22 mouse cellular contexts compared by ENCODE assay signal in genomic region chr5:121816611-121817010, GRCm38 (mm10).
"Had no signal": no experiment of that assay in that cellular context is flagged by ENCODE, and none has a peak within 500 bp of the region (broad histone marks: within the 10 kb centered on the region; RNA-seq: fewer than 3 reads in every experiment).

No protein-coding gene starts in this region.

- H3K9ac ChIP-seq: heart, embryonic 13.5 days; heart, embryonic 15.5 days; hindbrain, embryonic 12.5 days; hindbrain, embryonic 14.5 days; intestine, embryonic 15.5 days; kidney, embryonic 15.5 days; limb, embryonic 13.5 days; limb, embryonic 15.5 days; liver, embryonic 12.5 days had no signal

- H3K4me1 ChIP-seq: hindbrain, embryonic 12.5 days; limb, embryonic 13.5 days had no signal

- H3K27me3 ChIP-seq: heart, embryonic 13.5 days; heart, embryonic 15.5 days; hindbrain, embryonic 12.5 days; intestine, embryonic 15.5 days; kidney, embryonic 15.5 days; limb, embryonic 13.5 days; limb, embryonic 15.5 days; liver, embryonic 12.5 days had no signal

- H3K9me3 ChIP-seq: heart, embryonic 13.5 days; heart, embryonic 15.5 days; hindbrain, embryonic 10.5 days; hindbrain, embryonic 12.5 days; intestine, embryonic 15.5 days; kidney, embryonic 15.5 days; limb, embryonic 13.5 days; limb, embryonic 15.5 days; liver, embryonic 12.5 days had no signal

- H3K4me3 ChIP-seq: gastrocnemius, adult 2 months; heart, adult 2 months; heart, embryonic 13.5 days; heart, embryonic 15.5 days; hindbrain, embryonic 10.5 days; hindbrain, embryonic 12.5 days; intestine, embryonic 15.5 days; kidney, embryonic 15.5 days; limb, embryonic 13.5 days; limb, embryonic 15.5 days; liver, embryonic 12.5 days had no signal

- H3K27ac ChIP-seq: gastrocnemius, adult 2 months; heart, adult 2 months; heart, embryonic 13.5 days; heart, embryonic 15.5 days; hindbrain, embryonic 10.5 days; hindbrain, embryonic 12.5 days; hindbrain, embryonic 14.5 days; intestine, embryonic 15.5 days; kidney, embryonic 15.5 days; kidney, postnatal 0 days; limb, embryonic 13.5 days; limb, embryonic 15.5 days; liver, embryonic 12.5 days had no signal

- DNase-seq: gastrocnemius, adult 2 months; gastrocnemius, postnatal 10 days; gastrocnemius, postnatal 25 days; heart, postnatal 4 days; kidney, adult 9 months; kidney, postnatal 14 days; kidney, postnatal 36 days; layer of hippocampus, adult 9-11 months; layer of hippocampus, postnatal 36 days; left cerebral cortex, postnatal 4 days had no signal
